Mouse (Mus musculus) left cerebral cortex, adult 2 months (tissue): ENCODE data around the gene Tlx1. TPM values are rescaled to one million over a fixed set of nuclear protein-coding genes. Genes with fewer than 3 reads are reported as not detected.

Experiments used
- DNase-seq, 2 experiments: peaks; one replicate each; pipeline ENCODE4 v3.0.0; 2021 to 2022; ENCODE audit warnings: low spot score in 2 of 2, mixed read lengths in 1 of 2; ENCODE audit errors: extremely low spot score in 1 of 2
- H3K27ac ChIP-seq: fragments of 200-600 bp; 2 replicates; pipeline ENCODE4 v1.8.1; 2022
- H3K4me3 ChIP-seq: fragments of 200-600 bp; 2 replicates; pipeline ENCODE4 v1.8.1; 2022
- CTCF ChIP-seq: fragments of 200-600 bp; IDR thresholded peaks from 2 replicates; pipeline ENCODE4 v1.8.1; 2022; ENCODE audit warnings: antibody characterized with exemption, mild to moderate bottlenecking, moderate library complexity
- intact Hi-C: fragments of 180-260 bp; cut with DNase I; formaldehyde crosslinking; loops from one replicate; pipeline ENCODE4 v1.15.1; 2025
- total RNA-seq, 2 experiments: library from RNA; stranded (reverse); gene quantifications; 2 replicates each; pipeline ENCODE4 v1.2.3; 2021

The Tlx1 gene
- total RNA-seq, 2 experiments from 2014 or later, result not detected

DNA sequence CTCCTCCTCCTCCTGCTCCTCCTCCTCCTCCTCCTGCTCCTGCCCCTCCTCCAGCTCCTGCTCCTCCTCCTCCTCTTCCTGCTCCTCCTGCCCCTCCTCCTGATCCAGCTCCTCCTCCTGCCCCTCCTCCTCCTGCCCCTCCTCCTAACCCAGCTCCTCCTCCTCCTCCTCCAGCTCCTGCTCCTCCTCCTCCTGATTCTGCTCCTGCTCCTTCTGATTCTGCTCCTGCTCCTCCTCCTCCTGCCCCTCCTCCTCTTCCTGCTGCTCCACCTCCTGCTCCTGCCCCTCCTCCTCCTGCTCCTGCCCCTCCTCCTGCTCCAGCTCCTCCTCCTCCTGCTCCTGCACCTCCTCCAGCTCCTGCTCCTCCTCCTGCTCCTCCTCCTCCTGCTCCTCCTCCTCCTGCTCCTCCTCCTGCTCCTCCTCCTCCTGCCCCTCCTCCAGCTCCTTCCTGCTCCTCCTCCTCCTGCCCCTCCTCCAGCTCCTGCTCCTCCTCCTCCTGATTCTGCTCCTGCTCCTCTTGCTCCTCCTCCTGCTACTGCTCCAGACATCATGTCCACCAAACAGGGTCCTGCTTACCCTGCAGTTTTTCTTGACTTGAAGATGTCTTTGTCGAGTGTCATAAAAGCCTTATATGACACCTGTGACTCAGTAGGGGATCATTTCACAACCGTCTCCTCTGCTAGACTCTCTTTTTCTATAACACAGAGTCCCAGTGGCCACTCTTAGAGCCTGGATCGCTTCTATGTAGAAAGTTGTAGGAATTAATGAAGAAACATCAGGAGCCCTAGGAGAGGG lies 55.0 kb downstream of the Tlx1 start:
- H3K27ac ChIP-seq, result no peak overlapping the region
- intact Hi-C loops, result no loop called here
- H3K4me3 ChIP-seq, result no peak overlapping the region
- no peak for TF ChIP-seq CTCF
- no peak for DNase-seq

Other genes with a start within 250 kb of the Tlx1 start
- 10 to 100 TPM; 37.2 to 41.8 TPM for gene Slf2, start 219.5 kb upstream of the Tlx1 start, total RNA-seq
- 10 to 100 TPM; 19.4 to 24.4 TPM for gene Sema4g, start 161.6 kb upstream of the Tlx1 start, total RNA-seq
- 10 to 100 TPM; 12.9 to 14.8 TPM for gene Twnk, start 145.0 kb upstream of the Tlx1 start, total RNA-seq
- gene Mrpl43, start 144.2 kb upstream of the Tlx1 start, total RNA-seq, result 10 to 100 TPM; 40.9 to 41.8 TPM
- 10 to 100 TPM; 36.5 to 39.1 TPM for gene Lzts2, start 136.3 kb upstream of the Tlx1 start, total RNA-seq
- 1 to 10 TPM; 5.2 to 6.1 TPM for gene Pdzd7, start 105.0 kb upstream of the Tlx1 start, total RNA-seq
- gene Sfxn3, start 103.2 kb upstream of the Tlx1 start, total RNA-seq, result 100 to 1,000 TPM; 120 to 125 TPM
- 1 to 10 TPM; 4.3 to 5.5 TPM for gene Kazald1, start 75.4 kb upstream of the Tlx1 start, total RNA-seq
- gene Lbx1, start 85.1 kb downstream of the Tlx1 start, total RNA-seq, result not detected
- gene Btrc, start 213.1 kb downstream of the Tlx1 start, total RNA-seq, result 100 to 1,000 TPM in 1 of 2 experiments, 10 to 100 TPM in 1; 99.6 to 113 TPM